Mouse (Mus musculus): ENCODE measurements around the gene 1190005I06Rik.

DNA sequence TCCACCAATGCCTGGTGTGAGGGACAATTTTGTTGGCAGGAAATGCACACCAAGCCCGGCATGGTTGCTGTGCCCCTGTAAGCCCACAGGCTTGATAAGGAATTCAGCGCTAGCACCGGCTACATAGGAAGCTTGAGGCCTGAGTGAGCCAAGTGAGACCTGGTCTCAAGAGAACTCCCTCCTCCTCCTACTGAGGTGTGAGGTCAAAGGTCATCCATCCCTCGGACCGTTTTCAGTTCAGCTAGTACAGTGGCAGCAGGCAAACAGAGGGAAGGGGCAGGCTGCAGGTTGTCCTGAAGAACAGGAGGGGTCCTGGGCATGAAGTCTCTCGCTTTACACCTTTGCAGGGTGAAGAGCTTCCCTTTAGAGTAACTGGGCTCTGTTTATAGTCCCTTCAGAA lies 16.6 kb downstream of the 1190005I06Rik start:
- no peak for TF ChIP-seq POLR2A (IDR thresholded peaks at IDR 0.05; ENCODE audit: control insufficient read depth, low read depth, low read length)
- TF ChIP-seq CTCF (IDR thresholded peaks at IDR 0.05; ENCODE audit: control insufficient read depth, insufficient read depth, insufficient replicate concordance, low read depth, low read length): no peak
